Mouse (Mus musculus): ENCODE measurements at regions not wholly inside any gene's neighbourhood (a gene's known extent, or its start where the extent isn't known, plus 50 kb on each side); places are given as distances from the start of the nearest gene placed in this dataset.

GRCm38 (mm10) chr6:31811890-31812289, 238.2 kb upstream of the 1700012A03Rik start:
- TF ChIP-seq POLR2A (IDR thresholded peaks at IDR 0.05; ENCODE audit: control insufficient read depth, extremely low read depth, insufficient read depth, low read length, poor library complexity), result no peak
- no peak for TF ChIP-seq CTCF (IDR thresholded peaks at IDR 0.05; ENCODE audit: borderline replicate concordance, control insufficient read depth, extremely low read depth, insufficient read depth, low read length, poor library complexity)
